25 mouse cellular contexts compared by ENCODE assay signal in the genomic region with DNA sequence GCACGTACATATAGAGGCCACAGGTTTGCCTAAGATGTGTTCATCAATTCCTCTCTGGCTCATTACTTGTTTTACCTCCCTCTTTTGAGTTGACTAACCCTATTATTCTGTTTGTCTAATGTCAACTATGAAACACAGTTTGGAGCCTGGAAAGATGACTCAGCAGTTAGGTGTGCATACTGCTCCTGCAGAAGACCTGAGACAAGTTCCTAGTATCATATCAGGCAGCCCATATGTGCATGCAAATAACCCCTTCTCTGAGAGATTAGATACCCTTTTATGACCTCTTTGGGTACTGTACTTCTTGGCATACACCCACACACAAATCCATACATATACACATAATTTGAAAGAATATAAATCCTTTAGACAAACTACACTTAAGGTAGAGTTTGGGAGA. TPM values are rescaled to one million over a fixed set of nuclear protein-coding genes. Genes with fewer than 3 reads are reported as not detected.
DNase-seq lines count a peak whose midpoint lies in the region; ATAC-seq and TF ChIP-seq lines count a peak whose summit lies in the region.
"Had no signal": no experiment of that assay in that cellular context is flagged by ENCODE, and none has a peak within 500 bp of the region (broad histone marks: within the 10 kb centered on the region; RNA-seq: fewer than 3 reads in every experiment).

No protein-coding gene starts in this region.

- TF ChIP-seq RAD21 in MEL (IDR thresholded peaks at IDR 0.05; ENCODE audit: low read depth, low read length) = no peak

- H3K36me3 ChIP-seq in ES-E14 (ENCODE audit: control insufficient read depth, insufficient read depth, low read length, poor library complexity, severe bottlenecking) = no peaks in the 10 kb centered on the region
- H3K36me3 ChIP-seq in MEL (ENCODE audit: control insufficient read depth in 1 of 2, insufficient read depth in 2 of 2, low read length in 2 of 2) = peaks cover 0 to 6% of the 10 kb centered on the region in 2 experiments; a peak in 2 of 4 replicates
- no peaks in the 10 kb centered on the region for H3K36me3 ChIP-seq in lung, postnatal 0 days (ENCODE audit: insufficient read depth, low read length)
- H3K36me3 ChIP-seq: G1E had no signal

- H3K27me3 ChIP-seq in MEL (ENCODE audit: control insufficient read depth in 1 of 2, insufficient read depth in 2 of 2, low read length in 2 of 2) = no peaks in the 10 kb centered on the region
- no peaks in the 10 kb centered on the region for H3K27me3 ChIP-seq in lung, postnatal 0 days (replicated peaks; ENCODE audit: insufficient read depth, low read length)
- H3K27me3 ChIP-seq: Patski had no signal

- in situ Hi-C loops in ES-E14 (cut with MboI; ENCODE audit: low sequenced_read_pairs in 2 of 2, unreplicated experiment in 2 of 2) = no loop called here

- peak; percentile 48 to 63 for TF ChIP-seq EP300 in MEL (IDR thresholded peaks at IDR 0.05; ENCODE audit: low read depth in 1 of 2, low read length in 2 of 2)
- no peak for TF ChIP-seq EP300 in lung, postnatal 0 days (IDR thresholded peaks at IDR 0.05)

- TF ChIP-seq POLR2A in MEL (IDR thresholded peaks at IDR 0.05; ENCODE audit: control insufficient read depth in 1 of 2, insufficient read depth in 1 of 2, low read depth in 1 of 2, low read length in 2 of 2, poor library complexity in 1 of 2) = no peak

- H3K9me3 ChIP-seq in ES-E14 (ENCODE audit: control insufficient read depth, insufficient read depth, low read depth, low read length) (no peaks in the 10 kb centered on the region), MEL (replicated peaks; ENCODE audit: insufficient read depth, low read length) (no peaks in the 10 kb centered on the region)
- H3K9me3 ChIP-seq in lung, postnatal 0 days (ENCODE audit: low read length) = no peaks in the 10 kb centered on the region
- H3K9me3 ChIP-seq: G1E had no signal

- no peak for DNase-seq in ES-E14 (ENCODE audit: low read depth, low spot score)
- DNase-seq in MEL (ENCODE audit: low read depth, low spot score) = peak; percentile 64
- DNase-seq in lung, postnatal 0 days (ENCODE audit: low spot score) = no peak
- no peak for DNase-seq in neural tube, embryonic 10.5 days (ENCODE audit: extremely low spot score, low spot score)
- DNase-seq: adrenal gland, adult 2 months; adrenal gland, adult 8-10 months; adrenal gland, postnatal 10 days; adrenal gland, postnatal 14 days; adrenal gland, postnatal 25 days; adrenal gland, postnatal 36 days; B cell, adult 2 months; cerebellum, adult 11 months; cerebellum, adult 11-12 months; cerebellum, adult 18-20 months; cerebellum, adult 2 months; cerebellum, adult 8-10 months had no signal

- H3K79me2 ChIP-seq in MEL (ENCODE audit: control insufficient read depth, insufficient read depth, low read length, poor library complexity) = no peaks in the 10 kb centered on the region

- no peak for TF ChIP-seq CTCF in MEL (IDR thresholded peaks at IDR 0.05 in 2 of 3, conservative IDR thresholded peaks at IDR 0.05 in 1 of 3; ENCODE audit: control insufficient read depth in 1 of 3, insufficient read depth in 1 of 3, low read depth in 2 of 3, low read length in 3 of 3, poor library complexity in 1 of 3, severe bottlenecking in 1 of 3)
- no peak for TF ChIP-seq CTCF in lung, postnatal 0 days (IDR thresholded peaks at IDR 0.05)

- H3K4me2 ChIP-seq in lung, postnatal 0 days (replicated peaks; ENCODE audit: low read depth, low read length) = no peak overlapping the region

- no peak for ATAC-seq in lung, postnatal 0 days
- ATAC-seq: activated CD4-positive, CD25-positive, alpha-beta regulatory T cell, adult 4 months; CD4-positive, CD25-positive, alpha-beta regulatory T cell, adult 4 months; Patski had no signal

- H3K4me3 ChIP-seq in ES-E14 (ENCODE audit: insufficient read depth in 1 of 2, low read depth in 1 of 2, low read length in 2 of 2, poor library complexity in 1 of 2, severe bottlenecking in 1 of 2) (no peak overlapping the region), MEL (ENCODE audit: control insufficient read depth in 1 of 2, insufficient read depth in 1 of 2, low read depth in 2 of 2, low read length in 2 of 2) (no peak overlapping the region)
- no peak overlapping the region for H3K4me3 ChIP-seq in lung, postnatal 0 days (ENCODE audit: low read depth, low read length)

- WGBS in lung, postnatal 0 days = 78% methylated on average over 1 of the region's 1 CpGs

- no peaks in the 10 kb centered on the region for H3K4me1 ChIP-seq in ES-E14 (ENCODE audit: control insufficient read depth in 2 of 2, insufficient read depth in 2 of 2, low read length in 2 of 2, poor library complexity in 1 of 2)
- H3K4me1 ChIP-seq in MEL (ENCODE audit: control insufficient read depth in 1 of 2, insufficient read depth in 2 of 2, low read length in 2 of 2) = peaks cover 4 to 5% of the 10 kb centered on the region in 2 experiments; a peak in 3 of 4 replicates
- H3K4me1 ChIP-seq in lung, postnatal 0 days (ENCODE audit: insufficient read depth, low read depth, low read length) = no peaks in the 10 kb centered on the region

- H3K27ac ChIP-seq in ES-E14 (ENCODE audit: insufficient read depth, low read depth, low read length, poor library complexity, severe bottlenecking) = no peak overlapping the region
- H3K27ac ChIP-seq in MEL (ENCODE audit: control insufficient read depth, low read depth, low read length) = no peak overlapping the region
- H3K27ac ChIP-seq in lung, postnatal 0 days (ENCODE audit: low read length) = no peak overlapping the region

- H3K9ac ChIP-seq in ES-E14 (ENCODE audit: insufficient read depth, low read depth, low read length, poor library complexity, severe bottlenecking) = no peak overlapping the region
- H3K9ac ChIP-seq in MEL (ENCODE audit: control insufficient read depth, low read depth, low read length, poor library complexity, severe bottlenecking) = no peak overlapping the region
- no peak overlapping the region for H3K9ac ChIP-seq in lung, postnatal 0 days (replicated peaks; ENCODE audit: low read depth)

TF ChIP-seq in ES-E14, 5 proteins besides CTCF, POLR2A, EP300 and RAD21:
- TF ChIP-seq MAFK (IDR thresholded peaks at IDR 0.05; ENCODE audit: insufficient read depth, low read depth, low read length) (0 out of 2 replicates have a peak, but pooled peaks have one; percentile 13), ZNF384 (IDR thresholded peaks at IDR 0.05; ENCODE audit: low read depth, low read length) (no peak)

TF ChIP-seq in MEL, 35 proteins besides CTCF, POLR2A, EP300 and RAD21:
- no peak for TF ChIP-seq MEF2A (IDR thresholded peaks at IDR 0.05; ENCODE audit: extremely low read depth, insufficient replicate concordance, low read depth, low read length, poor library complexity, severe bottlenecking)
- TF ChIP-seq TCF12 (IDR thresholded peaks at IDR 0.05; ENCODE audit: low read depth, low read length) = peak; percentile 53; the same call in 1 of the 2 replicates
- TF ChIP-seq MAFK (IDR thresholded peaks at IDR 0.05; ENCODE audit: borderline replicate concordance, low read depth, low read length) = peak; percentile 77; the same call in 1 of the 2 replicates
- peak; percentile 16; the same call in 1 of the 2 replicates for TF ChIP-seq TAL1 (IDR thresholded peaks at IDR 0.05; ENCODE audit: low read length)
- no peak for TF ChIP-seq RCOR1 (IDR thresholded peaks at IDR 0.05; ENCODE audit: low read depth, low read length)
- peak; percentile 65 for TF ChIP-seq ETS1 (IDR thresholded peaks at IDR 0.05; ENCODE audit: low read depth, low read length)

RNA-seq across cellular contexts. Expression of a gene that starts 1.0 kb away (rescaled TPM):
- total RNA-seq in ES-E14 (2012; rRNA removed) (not detected in 2 replicates), MEL (2012; rRNA removed) (not detected in 2 replicates)
- polyA plus RNA-seq in MEL (2012; ENCODE audit: insufficient read depth in 1 of 2, insufficient read length in 2 of 2, low read depth in 1 of 2, low replicate concordance in 2 of 2, missing spikeins in 1 of 2) = not detected
- not detected in 2 replicates for polyA plus RNA-seq in lung, postnatal 0 days (2015; fragmentation: Nextera tagmentation; extraction: Ambion mirVana)
- total RNA-seq: adrenal gland, adult 18-20 months; adrenal gland, adult 2 months; adrenal gland, adult 8-10 months; adrenal gland, postnatal 10 days; adrenal gland, postnatal 14 days; adrenal gland, postnatal 25 days; adrenal gland, postnatal 36 days; adrenal gland, postnatal 4 days; CH12.LX; G1E had no signal
- polyA plus RNA-seq: activated CD4-positive, CD25-positive, alpha-beta regulatory T cell, adult 4 months; adrenal gland, adult 2 months; brain, embryonic 14.5 days; C2C12; CD4-positive, CD25-positive, alpha-beta regulatory T cell, adult 4 months; cerebellum, adult 2 months; G1E; Patski had no signal

RNA-seq across cellular contexts. Expression of a gene that starts 48.5 kb away (rescaled TPM):
- total RNA-seq in ES-E14 (2012; rRNA removed) (not detected in 2 replicates), MEL (2012; rRNA removed) (not detected in 2 replicates)
- polyA plus RNA-seq in MEL (2012; ENCODE audit: insufficient read depth in 1 of 2, insufficient read length in 2 of 2, low read depth in 1 of 2, low replicate concordance in 2 of 2, missing spikeins in 1 of 2) = not detected
- not detected in 2 replicates for polyA plus RNA-seq in lung, postnatal 0 days (2015; fragmentation: Nextera tagmentation; extraction: Ambion mirVana)
- total RNA-seq: adrenal gland, adult 18-20 months; adrenal gland, adult 2 months; adrenal gland, adult 8-10 months; adrenal gland, postnatal 10 days; adrenal gland, postnatal 14 days; adrenal gland, postnatal 25 days; adrenal gland, postnatal 36 days; adrenal gland, postnatal 4 days; CH12.LX; G1E had no signal
- polyA plus RNA-seq: activated CD4-positive, CD25-positive, alpha-beta regulatory T cell, adult 4 months; adrenal gland, adult 2 months; brain, embryonic 14.5 days; C2C12; CD4-positive, CD25-positive, alpha-beta regulatory T cell, adult 4 months; cerebellum, adult 2 months; G1E; Patski had no signal
